Mouse (Mus musculus) heart, adult 2 months (tissue): ENCODE data around the gene Fam126b.

Source experiments
- CTCF ChIP-seq: fragments of 200-600 bp; IDR thresholded peaks from 2 replicates; pipeline ENCODE4 v1.8.1; 2022; ENCODE audit warnings: antibody characterized with exemption, mild to moderate bottlenecking, moderate library complexity
- POLR2A ChIP-seq: fragments of 200-500 bp; IDR thresholded peaks from 2 replicates; pipeline ENCODE4 v1.6.1; 2011; ENCODE audit warnings: mild to moderate bottlenecking, low read depth, low read length, control low read depth; ENCODE audit not compliant: insufficient read depth

DNA sequence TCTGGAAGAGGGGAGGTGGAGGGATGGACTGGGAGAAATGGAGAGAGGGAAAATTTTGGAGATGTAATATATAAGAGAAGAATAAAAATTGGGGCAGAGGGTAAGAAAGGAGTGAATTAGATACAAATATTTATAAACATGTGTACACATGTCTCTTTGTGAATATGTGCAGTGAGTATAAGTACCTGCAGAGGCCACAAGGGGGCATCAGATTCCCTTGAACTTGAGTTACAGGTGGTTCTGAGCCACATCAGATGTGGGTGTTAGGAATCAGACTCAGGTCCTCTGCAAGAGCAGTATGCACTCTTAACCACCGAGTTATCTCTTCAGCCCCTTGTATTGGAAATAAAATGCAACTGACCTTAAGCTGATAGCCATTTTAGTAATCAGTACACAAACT lies 23.7 kb downstream of the Fam126b start:
- TF ChIP-seq CTCF (peak; percentile 89), POLR2A (no peak)
